Mouse (Mus musculus) kidney, adult 2 months (tissue): Measurements from ENCODE around the gene Ccl1. TPM values are rescaled to one million over a fixed set of nuclear protein-coding genes. Genes with fewer than 3 reads are reported as not detected.

ENCODE experiments used
- DNase-seq: peaks from one replicate; pipeline ENCODE4 v3.0.0; 2021
- H3K27ac ChIP-seq: fragments of 200-500 bp; 2 replicates; pipeline ENCODE4 v1.5.1; 2012; ENCODE audit warnings: low read depth, low read length, control low read depth, inconsistent platforms; ENCODE audit not compliant: insufficient read depth
- H3K27me3 ChIP-seq: fragments of 200-500 bp; replicated peaks from 2 replicates; pipeline ENCODE4 v1.6.1; 2012; ENCODE audit warnings: mild to moderate bottlenecking, moderate library complexity, low read length, inconsistent platforms; ENCODE audit not compliant: control insufficient read depth, insufficient read depth
- H3K36me3 ChIP-seq: fragments of 200-500 bp; 2 replicates; pipeline ENCODE4 v1.6.1; 2012; ENCODE audit warnings: mild to moderate bottlenecking, moderate library complexity, low read length, inconsistent platforms; ENCODE audit not compliant: control insufficient read depth, insufficient read depth
- H3K4me1 ChIP-seq: fragments of 200-500 bp; 2 replicates; pipeline ENCODE4 v1.6.1; 2011; ENCODE audit warnings: low read length; ENCODE audit not compliant: control insufficient read depth, insufficient read depth
- H3K4me3 ChIP-seq: fragments of 200-500 bp; 2 replicates; pipeline ENCODE4 v1.5.1; 2011; ENCODE audit warnings: mild to moderate bottlenecking, low read depth, low read length, control low read depth; ENCODE audit not compliant: insufficient read depth
- CTCF ChIP-seq: fragments of 200-500 bp; conservative IDR thresholded peaks from 2 replicates; pipeline ENCODE4 v1.5.1; 2011; ENCODE audit warnings: low read depth, mild to moderate bottlenecking, control low read depth, low read length, moderate library complexity, mixed read lengths; ENCODE audit not compliant: insufficient read depth, insufficient read length
- POLR2A ChIP-seq: fragments of 200-500 bp; IDR thresholded peaks from one replicate; pipeline ENCODE4 v1.6.1; 2011; ENCODE audit warnings: low read depth, low read length, control low read depth
- WGBS: fragments of 180-500 bp; shearing (Covaris S2); methylation state at CpG from one replicate; pipeline ENCODE4 v1.1.7; 2018; 5-methylcytosine and 5-hydroxymethylcytosine counted together
- polyA plus RNA-seq: library from polyadenylated mRNA; depleted of rRNA; stranded (reverse); fragments of >200 nt; gene quantifications from 2 replicates; pipeline ENCODE4 v1.2.3, GENCODE M21; 2012

Ccl1 gene
- polyA plus RNA-seq, 1 experiment, result not detected

DNA sequence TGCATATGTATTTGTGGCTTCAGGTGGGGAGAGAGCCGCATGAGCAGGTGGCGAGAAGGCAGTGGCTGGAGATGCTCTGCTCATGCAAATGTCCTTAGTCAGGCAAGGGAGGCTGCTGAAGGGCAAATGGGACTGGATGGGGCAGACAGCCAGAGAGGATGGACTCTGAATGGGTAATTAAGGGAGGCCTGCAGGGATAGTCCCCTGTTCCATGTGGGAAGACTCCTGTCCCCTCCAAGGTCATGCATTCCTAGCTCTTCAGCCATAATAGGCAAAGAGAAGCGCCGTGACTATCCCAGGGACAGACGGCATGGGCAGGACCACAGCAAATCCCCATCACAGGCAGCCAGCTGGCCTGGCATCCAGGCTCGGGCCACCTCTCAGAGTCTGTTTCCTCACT is 55.5 kb downstream of the Ccl1 start:
- Histone ChIP-seq H3K4me1 (no peaks in the 10 kb centered on the region), H3K27ac (no peak overlapping the region), H3K4me3 (no peak overlapping the region), H3K36me3 (no peaks in the 10 kb centered on the region), H3K27me3 (no peaks in the 10 kb centered on the region)
- 87% methylated on average over 6 of the region's 6 CpGs for WGBS
- no peak for DNase-seq
- no peak for TF ChIP-seq POLR2A
- TF ChIP-seq CTCF, result no peak

GRCm38 (mm10) chr11:82237439-82237838 is 68.1 kb downstream of the Ccl1 start:
- Histone ChIP-seq H3K27ac (no peak overlapping the region), H3K4me3 (no peak overlapping the region), H3K36me3 (no peaks in the 10 kb centered on the region), H3K4me1 (no peaks in the 10 kb centered on the region), H3K27me3 (no peaks in the 10 kb centered on the region)
- no peak for DNase-seq
- 37% methylated on average over 5 of the region's 5 CpGs for WGBS
- TF ChIP-seq POLR2A, result no peak
- no peak for TF ChIP-seq CTCF

DNA sequence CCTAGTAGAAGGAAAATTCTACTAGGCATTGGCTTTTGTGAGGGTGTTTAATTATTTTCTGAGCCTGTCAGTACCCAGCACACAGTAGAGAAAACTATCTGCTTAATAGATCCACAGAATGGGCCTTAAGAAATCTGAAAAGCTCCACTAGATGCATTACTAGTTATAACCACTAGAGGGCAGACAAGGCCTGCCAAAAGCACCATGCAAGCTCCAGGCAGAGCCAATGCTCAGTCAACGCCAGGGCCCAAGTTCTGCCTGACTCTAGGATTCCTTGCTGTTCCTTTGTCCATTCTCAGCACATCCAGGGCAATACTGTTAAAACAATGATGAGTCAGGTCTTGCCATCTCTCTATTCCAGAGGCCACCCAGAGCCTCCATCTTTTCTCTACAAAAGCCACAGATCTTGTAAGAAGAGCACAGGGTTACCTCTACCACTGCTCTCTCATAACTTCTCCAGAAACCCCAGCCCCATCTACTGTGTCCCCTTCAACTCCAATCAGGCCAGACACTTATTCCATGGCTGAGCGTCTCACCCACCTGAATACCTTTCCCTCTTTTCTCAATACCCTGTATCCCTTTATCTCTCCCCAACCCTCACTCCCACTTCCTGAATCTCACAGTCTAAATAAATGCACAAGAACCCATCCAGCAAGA is 69.8 kb downstream of the Ccl1 start:
- peak; percentile 91 for TF ChIP-seq CTCF
- TF ChIP-seq POLR2A, result no peak
- WGBS, result 33% methylated on average over 2 of the region's 2 CpGs
- Histone ChIP-seq H3K4me3 (no peak overlapping the region), H3K4me1 (no peaks in the 10 kb centered on the region), H3K27me3 (no peaks in the 10 kb centered on the region), H3K27ac (no peak overlapping the region), H3K36me3 (no peaks in the 10 kb centered on the region)
- DNase-seq, result peak; percentile 40

GRCm38 (mm10) chr11:82233991-82234390 is 71.5 kb downstream of the Ccl1 start:
- Histone ChIP-seq H3K27me3 (no peaks in the 10 kb centered on the region), H3K4me1 (no peaks in the 10 kb centered on the region), H3K27ac (no peak overlapping the region), H3K4me3 (no peak overlapping the region), H3K36me3 (no peaks in the 10 kb centered on the region)
- DNase-seq, result no peak
- TF ChIP-seq POLR2A (no peak), CTCF (no peak)
- 54% methylated on average over 6 of the region's 6 CpGs for WGBS

DNA sequence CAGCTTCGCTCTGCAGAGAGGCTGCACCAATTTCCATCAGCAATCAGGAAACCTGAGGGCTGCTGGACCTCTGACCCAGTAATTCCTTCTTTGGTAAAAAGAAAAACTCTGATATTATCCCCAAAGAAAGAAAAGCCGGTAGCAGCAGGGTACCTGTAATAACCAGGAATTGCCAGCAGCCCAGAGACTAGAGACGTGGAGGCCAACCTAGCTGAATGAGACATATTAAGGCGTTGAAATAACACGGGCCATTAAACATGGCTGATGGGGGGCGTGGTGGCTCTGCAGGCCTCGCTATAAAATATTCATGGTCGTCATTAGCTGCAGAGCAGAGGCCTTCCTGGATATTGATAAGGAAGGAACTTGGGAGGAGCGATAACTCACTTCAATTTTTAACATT is 78.5 kb downstream of the Ccl1 start:
- Histone ChIP-seq H3K4me1 (no peaks in the 10 kb centered on the region), H3K36me3 (no peaks in the 10 kb centered on the region), H3K4me3 (no peak overlapping the region), H3K27me3 (no peaks in the 10 kb centered on the region), H3K27ac (no peak overlapping the region)
- 37% methylated on average over 9 of the region's 9 CpGs for WGBS
- TF ChIP-seq POLR2A (no peak), CTCF (no peak)
- DNase-seq, result no peak

DNA sequence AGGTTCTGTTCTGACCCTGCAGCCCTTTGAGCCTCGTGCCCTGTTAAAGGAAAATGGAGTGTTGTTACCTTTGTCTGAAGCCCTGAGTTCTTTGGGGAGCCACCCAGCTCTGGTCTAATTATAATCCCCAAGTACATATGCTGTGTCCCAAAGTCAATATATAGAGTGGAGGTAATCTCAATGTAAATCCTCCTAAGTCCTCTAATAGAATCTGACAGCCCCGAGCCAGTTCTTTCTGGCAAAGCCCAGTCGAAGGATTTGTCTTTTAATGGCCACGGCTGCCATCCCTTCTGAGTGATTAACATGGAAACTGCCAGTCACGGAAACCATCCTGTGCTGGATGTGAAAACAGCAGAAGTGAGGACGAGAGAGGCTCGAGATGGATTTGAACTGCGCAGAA is 79.6 kb downstream of the Ccl1 start:
- WGBS, result 74% methylated on average over 8 of the region's 8 CpGs
- H3K4me3 ChIP-seq, result no peak overlapping the region
- no peak overlapping the region for H3K27ac ChIP-seq
- no peak for DNase-seq
- no peaks in the 10 kb centered on the region for H3K36me3 ChIP-seq
- no peak for TF ChIP-seq CTCF
- no peak for TF ChIP-seq POLR2A
- H3K4me1 ChIP-seq, result no peaks in the 10 kb centered on the region
- no peaks in the 10 kb centered on the region for H3K27me3 ChIP-seq

- no peak for DNase-seq
- 58% methylated on average over 2 of the region's 2 CpGs for WGBS
- Histone ChIP-seq H3K4me1 (no peaks in the 10 kb centered on the region), H3K4me3 (no peak overlapping the region), H3K27me3 (no peaks in the 10 kb centered on the region; the same call in 1 of the 2 replicates), H3K27ac (no peak overlapping the region), H3K36me3 (no peaks in the 10 kb centered on the region)
- TF ChIP-seq CTCF (no peak), POLR2A (no peak)
These were observed 89.0 kb downstream of the Ccl1 start for GRCm38 (mm10) chr11:82216531-82216930.

DNA sequence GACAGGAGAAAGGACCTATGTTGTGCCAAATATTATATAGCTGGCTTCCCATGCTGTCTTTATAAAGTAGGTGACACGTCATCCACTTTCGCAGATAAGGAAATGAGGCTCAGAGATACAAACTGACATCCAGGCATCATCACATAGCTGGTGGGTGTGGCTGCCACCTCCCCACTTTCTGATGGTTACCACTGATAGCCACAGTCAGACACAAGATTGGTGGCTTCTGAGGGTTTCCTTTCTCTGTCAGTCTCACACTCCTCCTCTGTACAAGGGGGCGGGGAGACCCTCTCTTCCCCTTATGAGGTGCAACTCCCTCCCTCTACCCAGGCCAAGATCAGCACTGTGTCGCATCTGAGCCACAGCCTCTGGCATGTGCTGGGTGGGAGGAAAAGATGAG is 91.1 kb downstream of the Ccl1 start:
- 58% methylated on average over 4 of the region's 4 CpGs for WGBS
- no peak for DNase-seq
- TF ChIP-seq CTCF (no peak), POLR2A (no peak)

More for the DNA sequence above, 91.1 kb downstream of the Ccl1 start:
- H3K27me3 ChIP-seq, result no peaks in the 10 kb centered on the region; the same call in 1 of the 2 replicates
- H3K4me1 ChIP-seq, result no peaks in the 10 kb centered on the region
- no peak overlapping the region for H3K4me3 ChIP-seq
- H3K27ac ChIP-seq, result no peak overlapping the region
- H3K36me3 ChIP-seq, result no peaks in the 10 kb centered on the region
